ENCODE assay signal across 8 mouse cellular contexts in genomic region chr2:19657158-19657874, GRCm38 (mm10). TPM values are rescaled to one million over a fixed set of nuclear protein-coding genes. Genes with fewer than 3 reads are reported as not detected.
DNase-seq lines count a peak whose midpoint lies in the region; TF ChIP-seq lines count a peak whose summit lies in the region.

Gene Otud1 (plus strand): TSS chr2:19657752.

- intact Hi-C loops in left cerebral cortex, adult 2 months (cut with DNase I) = loop anchor here (1.0 to 10.0 kb wide), 3 partner anchors 60 to 983 kb away; partner anchors contain the start of genes Bmi1 and Commd3

- H3K36me3 ChIP-seq in macrophage (ENCODE audit: inconsistent target) = no peaks in the 10 kb centered on the region

- WGBS in macrophage (ENCODE audit: missing documents) = under 1% methylated on average over 55 of the region's 62 CpGs

- H3K4me3 ChIP-seq in left cerebral cortex, adult 2 months = peak within 1 kb of the TSS; percentile 82
- peak within 1 kb of the TSS; percentile 62 for H3K4me3 ChIP-seq in macrophage (ENCODE audit: inconsistent target)

- peak within 1 kb of the TSS; percentile 94 for H3K27ac ChIP-seq in left cerebral cortex, adult 2 months
- peak within 1 kb of the TSS; percentile 66 for H3K27ac ChIP-seq in macrophage

- TF ChIP-seq CTCF in left cerebral cortex, adult 2 months (IDR thresholded peaks at IDR 0.05) = peak; percentile 37

- DNase-seq in adrenal gland, adult 18-20 months (ENCODE audit: low spot score in 2 of 2) = peak; percentile 97
- peak; percentile 98 for DNase-seq in embryo, embryonic 10.5 days (ENCODE audit: low spot score)
- peak; percentile 95 for DNase-seq in gastrocnemius, postnatal 10 days
- peak; percentile 75 for DNase-seq in hindlimb bud, embryonic 11.5 days (ENCODE audit: extremely low spot score, low read depth, low spot score)
- peak; percentile 97 to 98 for DNase-seq in left cerebral cortex, adult 2 months (ENCODE audit: extremely low spot score in 1 of 2, low spot score in 2 of 2)
- peak; percentile 95 for DNase-seq in retina, postnatal 7 days (ENCODE audit: low read depth, low spot score)
- DNase-seq in urinary bladder, adult 18-20 months (ENCODE audit: low spot score in 2 of 2) = peak; percentile 94 to 95

- H3K79me2 ChIP-seq in macrophage (ENCODE audit: inconsistent target) = peaks cover 24% of the 10 kb centered on the region

RNA-seq across cellular contexts. Expression of gene Otud1, which starts in this region (rescaled TPM):
- total RNA-seq in adrenal gland, adult 18-20 months (2021) = 1 to 10 TPM; 7.3 to 9.7 TPM
- total RNA-seq in gastrocnemius, postnatal 10 days (2021) = 10 to 100 TPM; 17.6 to 25.0 TPM
- total RNA-seq in left cerebral cortex, adult 2 months (2021) = 10 to 100 TPM; 27.4 to 27.8 TPM
- total RNA-seq in macrophage (2018; cell fraction: chromatin; rRNA removed) = 10 to 100 TPM in 5 of 26 experiments, 1 to 10 TPM in 19, under 1 TPM in 2; 0.66 to 19.4 (median 4.7) TPM
- 10 to 100 TPM in 17 of 26 experiments, 1 to 10 TPM in 9; 5.3 to 36.8 (median 12.4) TPM for total RNA-seq in macrophage (2018; cell fraction: cytosol; rRNA removed)
- 10 to 100 TPM in 19 of 26 experiments, 1 to 10 TPM in 7; 2.3 to 51.6 (median 15.7) TPM for total RNA-seq in macrophage (2018; cell fraction: nucleus; rRNA removed)
- 3.5 to 5.3 TPM (median 3.6 TPM) in 3 replicates for polyA plus RNA-seq in macrophage (2018)

Comparison
In these comparisons a context has a peak if more than half of its experiments do, and no peak if none do; other contexts are left out.
1. Peak in every context shown above with its lines: DNase-seq, H3K4me3 ChIP-seq and H3K27ac ChIP-seq.